Mouse (Mus musculus): Measurements from ENCODE around the gene Tefm. TPM values are rescaled to one million over a fixed set of nuclear protein-coding genes. Genes with fewer than 3 reads are reported as not detected.
A peak's percentile ranks its signal among the peaks of the same experiment; 100 is the strongest.
"Not testable (repeated sequence)": the region's sequence is repeated elsewhere in the genome, so short reads cannot be mapped to it uniquely, and the experiment has no call there.

The Tefm gene
- 15.0 and 16.3 TPM in 2 replicates for polyA plus RNA-seq (2015; fragmentation: Nextera tagmentation; extraction: Ambion mirVana)

GRCm38 (mm10) chr11:80141825-80142521 lies at the start of gene Tefm:
Tefm (minus strand) TSS chr11:80142175.
- TF ChIP-seq CTCF (IDR thresholded peaks at IDR 0.05; ENCODE audit: low read depth), result 0 out of 2 replicates have a peak, but pooled peaks have one; percentile 9
- peak within 1 kb of the TSS; percentile 86 for H3K4me3 ChIP-seq (ENCODE audit: low read depth, low read length)
- H3K27me3 ChIP-seq (replicated peaks; ENCODE audit: control insufficient read depth, insufficient read depth, low read length), result no peaks in the 10 kb centered on the region
- peak within 1 kb of the TSS; percentile 87 for H3K4me2 ChIP-seq (replicated peaks; ENCODE audit: low read depth)
- peaks cover 4% of the 10 kb centered on the region for H3K4me1 ChIP-seq (replicated peaks; ENCODE audit: control insufficient read depth, insufficient read depth, low read length)
- peak within 1 kb of the TSS; percentile 80 for H3K27ac ChIP-seq (ENCODE audit: low read depth, low read length)
- under 1% methylated on average over 40 of the region's 40 CpGs for WGBS
- H3K9me3 ChIP-seq (ENCODE audit: control insufficient read depth), result no peaks in the 10 kb centered on the region
- peak; percentile 57 for ATAC-seq
- peak within 1 kb of the TSS; percentile 81 for H3K9ac ChIP-seq (ENCODE audit: low read depth, low read length)
- peaks cover 11% of the 10 kb centered on the region for H3K36me3 ChIP-seq (ENCODE audit: control insufficient read depth, insufficient read depth)

GRCm38 (mm10) chr11:80190280-80190679 lies 48.3 kb upstream of the Tefm start:
- Histone ChIP-seq H3K4me1 (replicated peaks; ENCODE audit: control insufficient read depth, insufficient read depth, low read length) (no peaks in the 10 kb centered on the region), H3K9ac (ENCODE audit: low read depth, low read length) (no peak overlapping the region), H3K4me3 (ENCODE audit: low read depth, low read length) (no peak overlapping the region), H3K27ac (ENCODE audit: low read depth, low read length) (no peak overlapping the region), H3K27me3 (replicated peaks; ENCODE audit: control insufficient read depth, insufficient read depth, low read length) (no peaks in the 10 kb centered on the region), H3K9me3 (ENCODE audit: control insufficient read depth) (no peaks in the 10 kb centered on the region), H3K4me2 (replicated peaks; ENCODE audit: low read depth) (no peak overlapping the region), H3K36me3 (ENCODE audit: control insufficient read depth, insufficient read depth) (peaks cover 34% of the 10 kb centered on the region)
- 48% methylated on average over 4 of the region's 4 CpGs for WGBS
- no peak for ATAC-seq
- TF ChIP-seq CTCF (IDR thresholded peaks at IDR 0.05; ENCODE audit: low read depth), result no peak

- peak overlapping the region; percentile 79 for H3K4me2 ChIP-seq (replicated peaks; ENCODE audit: low read depth)
Observed at GRCm38 (mm10) chr11:80185441-80185976, 43.5 kb upstream of the Tefm start.

GRCm38 (mm10) chr11:80184531-80185071 lies 42.6 kb upstream of the Tefm start:
- ATAC-seq, result no peak
- no peak for TF ChIP-seq CTCF (IDR thresholded peaks at IDR 0.05; ENCODE audit: low read depth)
- peaks cover 7% of the 10 kb centered on the region for H3K36me3 ChIP-seq (ENCODE audit: control insufficient read depth, insufficient read depth)
- H3K27ac ChIP-seq (ENCODE audit: low read depth, low read length), result peak overlapping the region; percentile 92
- H3K4me3 ChIP-seq (ENCODE audit: low read depth, low read length), result peak overlapping the region; percentile 88
- no peaks in the 10 kb centered on the region for H3K9me3 ChIP-seq (ENCODE audit: control insufficient read depth)
- peak overlapping the region; percentile 80; the same call in 1 of the 2 replicates for H3K9ac ChIP-seq (ENCODE audit: low read depth, low read length)
- H3K4me2 ChIP-seq (replicated peaks; ENCODE audit: low read depth), result peak overlapping the region; percentile 79
- 74% methylated on average over 6 of the region's 6 CpGs for WGBS
- H3K4me1 ChIP-seq (replicated peaks; ENCODE audit: control insufficient read depth, insufficient read depth, low read length), result 0 out of 2 replicates have a peak, but pooled peaks cover 4% of the 10 kb centered on the region
- no peaks in the 10 kb centered on the region for H3K27me3 ChIP-seq (replicated peaks; ENCODE audit: control insufficient read depth, insufficient read depth, low read length)

More at GRCm38 (mm10) chr11:80185441-80185976, 43.5 kb upstream of the Tefm start:
- not testable (repeated sequence) for H3K9ac ChIP-seq (ENCODE audit: low read depth, low read length); H3K4me1 ChIP-seq (replicated peaks; ENCODE audit: control insufficient read depth, insufficient read depth, low read length); ATAC-seq; H3K27me3 ChIP-seq (replicated peaks; ENCODE audit: control insufficient read depth, insufficient read depth, low read length); H3K9me3 ChIP-seq (ENCODE audit: control insufficient read depth)
- WGBS, result 57% methylated on average over 5 of the region's 5 CpGs
- Histone ChIP-seq H3K36me3 (ENCODE audit: control insufficient read depth, insufficient read depth) (peaks cover 10% of the 10 kb centered on the region), H3K27ac (ENCODE audit: low read depth, low read length) (0 out of 2 replicates have a peak overlapping the region, but pooled peaks have one; percentile 21), H3K4me3 (ENCODE audit: low read depth, low read length) (peak overlapping the region; percentile 88; the same call in 1 of the 2 replicates)

GRCm38 (mm10) chr11:80183705-80184255 lies 41.8 kb upstream of the Tefm start, which contains the start of gene Rnf135:
Rnf135 (plus strand) TSS chr11:80183851.
- ATAC-seq, result peak; percentile 88
- TF ChIP-seq CTCF (IDR thresholded peaks at IDR 0.05; ENCODE audit: low read depth), result no peak
- under 1% methylated on average over 33 of the region's 33 CpGs for WGBS
- Histone ChIP-seq H3K27ac (ENCODE audit: low read depth, low read length) (peak within 1 kb of the TSS; percentile 92), H3K36me3 (ENCODE audit: control insufficient read depth, insufficient read depth) (no peaks in the 10 kb centered on the region; the same call in 1 of the 2 replicates), H3K4me1 (replicated peaks; ENCODE audit: control insufficient read depth, insufficient read depth, low read length) (0 out of 2 replicates have a peak, but pooled peaks cover 4% of the 10 kb centered on the region), H3K27me3 (replicated peaks; ENCODE audit: control insufficient read depth, insufficient read depth, low read length) (no peaks in the 10 kb centered on the region), H3K9me3 (ENCODE audit: control insufficient read depth) (no peaks in the 10 kb centered on the region), H3K4me3 (ENCODE audit: low read depth, low read length) (peak within 1 kb of the TSS; percentile 88), H3K4me2 (replicated peaks; ENCODE audit: low read depth) (peak within 1 kb of the TSS; percentile 79), H3K9ac (ENCODE audit: low read depth, low read length) (peak within 1 kb of the TSS; percentile 80)

Data from intestine, postnatal 0 days (tissue).